Mouse (Mus musculus) ES-E14 (cell line): Measurements from ENCODE around the gene Xlr4b.

Experiments
- MAFK ChIP-seq: IDR thresholded peaks from 2 replicates; pipeline ENCODE4 v1.6.1; 2014; ENCODE audit warnings: mild to moderate bottlenecking, low read depth, low read length, inconsistent platforms; ENCODE audit not compliant: insufficient read depth
- ZC3H11A ChIP-seq: IDR thresholded peaks from 2 replicates; pipeline ENCODE4 v1.6.1; 2012; ENCODE audit warnings: low read depth, mild to moderate bottlenecking, inconsistent platforms, low read length, borderline replicate concordance

DNA sequence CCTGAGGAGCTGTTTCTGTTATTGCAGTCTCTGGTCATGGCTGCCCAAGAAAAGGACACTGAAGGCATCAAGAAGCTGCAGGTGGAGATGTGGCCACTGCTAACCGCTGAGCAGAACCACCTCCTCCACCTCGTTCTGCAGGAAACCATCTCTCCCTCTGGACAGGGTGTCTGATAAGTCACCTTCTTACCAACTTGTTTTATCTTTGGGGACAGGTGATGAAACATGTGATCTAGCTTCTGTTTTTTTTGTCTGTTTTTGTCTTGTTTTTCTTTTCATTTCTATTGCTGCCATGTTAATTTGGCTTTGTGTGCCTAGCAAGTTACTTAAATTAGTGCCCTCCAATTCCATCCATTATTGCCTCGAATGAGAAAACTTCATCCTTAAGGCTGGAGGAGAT lies 15.2 kb downstream of the Xlr4b start:
- TF ChIP-seq MAFK (no peak), ZC3H11A (no peak)
